Mouse (Mus musculus) megakaryocyte-erythroid progenitor cell, adult 5-6 weeks (primary cell): ENCODE results near the gene Zfp451. TPM values are rescaled to one million over a fixed set of nuclear protein-coding genes. Genes with fewer than 3 reads are reported as not detected.
A peak's percentile ranks its signal among the peaks of the same experiment; 100 is the strongest.

Source experiments
- ATAC-seq: replicated peaks from 2 replicates; pipeline ENCODE4 v1.8.0; 2016; ENCODE audit warnings: mild to moderate bottlenecking, inconsistent platforms; ENCODE audit not compliant: severe bottlenecking, poor library complexity, low FRiP score, low TSS enrichment
- total RNA-seq, 2 experiments: library from RNA; stranded (forward) in 1 of 2; stranded (reverse) in 1 of 2; fragments of 200-1000, 215-1000 nt in 1 of 2; fragments of >200 nt in 1 of 2; fragmentation: Nextera tagmentation in 1 of 2; gene quantifications; 2 replicates each; pipeline ENCODE4 v1.2.3; 2014 to 2017

Gene Zfp451
- total RNA-seq, 2 experiments from 2014 or later, result 18.7 to 44.7 TPM

DNA sequence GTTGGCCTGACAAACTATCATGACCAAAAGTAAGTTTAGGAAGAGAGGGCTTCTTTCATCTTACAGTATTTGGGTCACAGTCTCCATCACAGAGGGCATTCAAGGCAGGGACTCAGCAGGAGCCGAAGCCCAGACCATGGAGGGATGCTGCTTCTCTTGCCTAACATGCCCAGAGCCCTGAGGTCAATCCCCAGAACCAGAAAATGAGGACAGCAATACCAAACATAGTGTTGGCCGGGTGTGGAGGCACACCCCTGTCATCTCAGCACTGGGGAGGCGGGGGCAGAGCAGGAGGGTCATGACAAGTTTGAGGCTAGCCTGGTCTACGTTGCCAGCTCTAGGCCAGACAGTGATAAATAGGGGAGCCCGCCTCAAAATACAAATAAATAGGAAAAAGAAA lies 89.3 kb downstream of the Zfp451 start:
- ATAC-seq, result no peak

DNA sequence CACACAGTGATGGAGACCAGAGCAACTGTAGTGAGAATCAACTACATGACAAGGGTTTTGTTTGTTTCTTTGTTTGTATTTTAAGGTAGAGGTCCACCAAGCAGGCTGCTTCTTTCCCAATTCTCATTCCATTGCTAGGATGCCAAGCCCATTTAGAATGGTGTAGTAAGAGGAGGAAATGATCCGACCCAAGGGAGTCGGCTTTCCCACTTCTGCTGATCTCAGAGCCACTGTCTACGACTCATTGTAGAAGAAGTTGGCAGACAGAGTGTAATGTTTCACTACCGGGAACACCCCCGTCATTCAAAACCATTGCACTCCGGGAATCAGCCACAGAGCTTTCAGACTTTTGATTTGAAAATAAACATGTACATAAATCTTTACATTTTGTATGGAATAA lies 89.9 kb downstream of the Zfp451 start:
- no peak for ATAC-seq

DNA sequence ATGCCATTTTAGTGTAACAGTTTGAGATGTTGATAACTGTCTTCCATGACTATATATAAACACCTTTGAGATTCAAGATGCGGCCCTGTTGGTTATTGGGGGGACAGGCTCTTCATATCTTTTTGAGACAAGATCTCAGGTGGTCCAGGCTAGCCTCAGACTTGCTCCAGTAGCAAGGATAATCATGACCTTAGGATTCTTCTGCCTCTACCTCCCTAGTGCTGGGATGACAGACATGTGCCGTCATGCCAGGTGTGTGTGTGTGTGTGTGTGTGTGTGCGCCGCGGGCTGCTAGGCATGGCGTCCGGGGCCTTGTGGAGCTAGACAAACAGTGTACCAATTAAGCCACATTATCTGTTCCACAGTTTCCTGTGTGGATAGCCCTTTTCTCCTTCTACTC lies 93.4 kb downstream of the Zfp451 start:
- no peak for ATAC-seq

DNA sequence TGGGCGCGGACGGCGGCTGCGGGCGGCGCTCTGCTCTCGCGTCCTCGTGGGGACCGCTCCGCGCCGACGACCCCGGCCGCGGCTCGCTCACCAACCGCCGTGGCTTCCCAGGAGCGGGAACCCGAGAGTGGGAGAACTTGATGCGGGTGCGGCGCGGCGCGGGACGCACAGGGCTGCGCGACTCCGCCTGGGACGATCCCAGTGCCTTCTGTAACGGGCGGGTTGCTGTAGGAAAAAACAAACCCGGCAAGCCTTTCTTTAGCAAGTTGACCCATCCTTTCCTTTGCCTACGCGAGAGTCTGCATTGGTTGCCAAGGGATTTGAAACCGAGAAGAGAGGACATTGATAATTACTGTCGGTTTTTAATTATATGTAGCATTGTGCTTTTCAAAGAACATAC lies 94.2 kb downstream of the Zfp451 start:
- ATAC-seq, result no peak

DNA sequence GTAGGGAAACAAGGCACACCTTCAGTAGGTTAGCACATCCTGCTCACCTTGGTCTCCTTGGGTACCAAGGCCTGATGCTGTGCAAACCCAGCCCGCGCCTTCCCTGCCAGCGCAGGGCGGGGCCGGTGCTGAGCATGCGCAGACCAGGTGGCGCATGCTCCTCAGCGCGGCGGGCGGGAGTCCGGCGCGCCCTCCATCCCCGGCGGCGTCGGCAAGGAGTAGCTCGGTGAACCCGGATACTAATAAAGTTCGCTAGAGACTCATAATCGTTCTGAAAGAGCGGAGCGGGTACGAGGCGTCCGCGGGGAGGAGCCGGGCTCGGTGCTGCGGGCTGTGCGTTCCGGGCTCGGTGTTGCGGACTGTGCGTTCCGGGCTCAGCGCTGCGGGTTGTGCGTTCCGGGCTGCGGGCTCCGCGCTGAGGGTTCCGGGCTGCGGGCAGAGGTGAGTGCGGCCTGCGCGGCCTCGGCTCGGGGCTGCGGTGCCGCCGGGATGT lies 94.6 kb downstream of the Zfp451 start, which contains the start of gene Rab23:
Rab23 (plus strand) TSS at position 155 of the 493 bp plus-strand sequence.
- ATAC-seq, result peak; percentile 83

DNA sequence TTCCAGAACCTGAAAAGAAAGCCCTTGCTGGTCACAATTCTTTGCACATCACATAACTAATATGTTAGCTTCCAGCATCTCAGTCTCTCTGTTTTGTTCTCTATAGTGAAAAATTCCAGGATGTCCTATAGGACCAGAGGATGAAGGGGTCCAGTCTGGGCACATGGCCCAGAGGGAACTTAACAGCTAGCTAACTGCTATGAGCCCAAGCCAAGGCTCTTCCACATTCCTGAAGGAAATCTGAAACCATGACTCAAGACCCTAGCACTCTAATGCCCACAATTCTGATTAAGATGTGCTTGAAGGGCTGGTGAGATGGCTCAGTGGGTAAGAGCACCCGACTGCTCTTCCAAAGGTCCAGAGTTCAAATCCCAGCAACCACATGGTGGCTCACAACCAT lies 96.8 kb downstream of the Zfp451 start:
- no peak for ATAC-seq

DNA sequence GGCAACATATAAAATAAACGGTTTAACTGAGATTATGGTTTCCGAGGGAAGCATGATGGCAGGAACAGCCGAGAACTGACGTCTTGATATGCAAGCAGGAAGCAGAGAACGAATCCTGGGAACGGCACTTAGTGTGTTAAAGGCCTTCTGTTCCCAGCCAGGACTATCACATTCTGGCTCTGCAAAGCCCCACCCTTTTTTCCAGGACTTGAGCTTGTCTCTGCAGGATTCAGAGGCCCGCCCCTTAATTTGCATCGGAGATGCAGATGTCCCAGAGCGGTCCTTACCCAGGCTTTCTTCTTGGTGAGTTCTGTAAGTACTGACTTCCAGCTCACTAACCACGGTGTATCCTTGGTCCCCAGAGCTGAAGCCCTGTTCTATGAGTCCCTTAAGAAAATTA lies 99.6 kb downstream of the Zfp451 start:
- peak; percentile 43; the same call in 1 of the 2 replicates for ATAC-seq

DNA sequence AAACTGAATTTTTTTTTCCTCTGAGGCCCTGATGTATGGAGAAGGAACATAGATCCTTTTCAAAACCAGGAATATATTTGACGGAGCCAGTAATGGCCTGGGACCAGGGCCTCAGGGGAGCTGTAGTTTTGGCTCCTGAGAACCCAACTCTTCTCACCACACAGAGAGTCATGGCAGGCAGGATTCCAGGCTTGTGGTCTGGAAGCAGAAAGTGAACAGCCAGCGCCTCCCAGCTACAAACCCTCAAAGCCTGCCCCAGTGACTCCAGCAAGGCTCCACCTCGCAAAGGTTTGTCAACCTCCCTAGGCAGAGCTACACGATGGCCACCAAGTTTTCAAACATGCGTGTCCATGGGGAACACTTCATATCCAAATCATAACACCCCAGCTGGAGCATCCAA lies 102.4 kb downstream of the Zfp451 start:
- ATAC-seq, result no peak

Other genes with a start within 250 kb of the Zfp451 start
- gene Prim2, start 144.8 kb downstream of the Zfp451 start, total RNA-seq (2014; fragmentation: Nextera tagmentation), result 88.7 and 102 TPM in 2 replicates
- 94.2 and 137 TPM in 2 replicates for gene Prim2, start 144.8 kb downstream of the Zfp451 start, total RNA-seq (2017)
- gene Rab23, start 94.7 kb downstream of the Zfp451 start, total RNA-seq (2014; fragmentation: Nextera tagmentation), result 1.6 and 3.5 TPM in 2 replicates
- gene Rab23, start 94.7 kb downstream of the Zfp451 start, total RNA-seq (2017), result 0.99 and 4.2 TPM in 2 replicates
- gene Bag2, start 56.8 kb downstream of the Zfp451 start, total RNA-seq (2014; fragmentation: Nextera tagmentation), result 66.0 and 89.5 TPM in 2 replicates
- gene Bag2, start 56.8 kb downstream of the Zfp451 start, total RNA-seq (2017), result 64.8 and 76.6 TPM in 2 replicates
- not detected in 2 replicates for gene Bend6, start 93.2 kb upstream of the Zfp451 start, total RNA-seq (2014; fragmentation: Nextera tagmentation)
- not detected in 2 replicates for gene Bend6, start 93.2 kb upstream of the Zfp451 start, total RNA-seq (2017)
- 2.1 and 7.9 TPM in 2 replicates for gene Dst, start 93.6 kb upstream of the Zfp451 start, total RNA-seq (2014; fragmentation: Nextera tagmentation)
- 4.1 and 9.1 TPM in 2 replicates for gene Dst, start 93.6 kb upstream of the Zfp451 start, total RNA-seq (2017)